Mouse (Mus musculus) cerebellum, adult 11 months (tissue): ENCODE measurements around the gene Olfr1417.

Experiments
- DNase-seq: peaks from one replicate; pipeline ENCODE4 v3.0.0; 2022

Gene Olfr1417

DNA sequence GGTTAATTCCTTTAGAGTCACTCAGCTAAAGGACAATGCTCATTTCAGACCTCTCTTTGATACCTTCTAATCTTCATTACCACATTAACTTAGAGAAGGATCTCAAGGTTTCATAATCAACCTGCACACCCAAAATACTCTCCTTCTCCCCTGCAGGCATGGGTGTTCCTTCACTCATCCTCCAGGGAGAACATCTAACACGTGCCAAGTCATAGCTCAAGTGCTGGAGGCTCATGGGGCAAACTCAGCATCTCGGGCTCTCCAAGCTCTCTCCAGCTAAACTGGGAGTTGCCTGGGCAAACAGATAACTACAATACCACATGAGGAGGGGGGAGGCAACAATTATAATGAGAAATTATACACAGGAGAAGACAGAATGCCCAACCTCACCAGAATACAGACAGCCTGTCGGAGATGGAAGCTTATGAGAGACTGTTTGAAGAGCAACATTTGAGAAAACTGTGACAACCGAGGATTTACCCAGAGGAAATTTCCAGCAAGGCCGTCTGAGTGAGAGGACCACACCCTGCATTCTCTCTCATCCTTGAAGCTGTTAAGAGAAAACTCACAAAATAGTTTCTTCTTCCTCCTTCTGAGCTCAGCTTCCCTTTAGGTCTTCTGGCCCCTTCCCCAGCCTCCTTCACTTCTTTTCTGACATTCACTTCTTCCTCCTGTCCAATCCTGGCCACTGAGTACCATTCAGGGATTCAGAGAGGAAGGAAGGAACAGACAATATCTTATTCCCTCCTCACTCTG lies 28.8 kb downstream of the Olfr1417 start:
- DNase-seq = no peak

DNA sequence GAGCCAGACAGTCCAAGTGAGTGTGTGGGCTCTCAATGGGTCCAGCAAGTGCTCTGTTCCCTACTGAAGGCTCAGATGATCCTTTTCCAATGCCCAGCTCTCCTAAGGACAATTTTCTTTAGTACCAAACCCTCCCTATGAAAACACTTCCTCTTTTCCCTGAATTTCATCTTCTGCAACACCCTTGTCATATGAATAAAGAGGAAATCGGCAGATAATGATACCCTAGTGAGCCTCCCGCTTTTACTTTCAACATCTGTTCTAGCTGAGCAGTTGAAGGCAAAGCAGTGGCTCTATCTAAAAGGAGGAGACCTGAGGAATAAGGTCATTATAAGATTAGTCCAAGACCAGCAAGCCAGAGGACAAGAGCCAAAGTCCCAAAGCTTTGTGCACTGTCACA lies 30.6 kb downstream of the Olfr1417 start:
- DNase-seq = no peak

DNA sequence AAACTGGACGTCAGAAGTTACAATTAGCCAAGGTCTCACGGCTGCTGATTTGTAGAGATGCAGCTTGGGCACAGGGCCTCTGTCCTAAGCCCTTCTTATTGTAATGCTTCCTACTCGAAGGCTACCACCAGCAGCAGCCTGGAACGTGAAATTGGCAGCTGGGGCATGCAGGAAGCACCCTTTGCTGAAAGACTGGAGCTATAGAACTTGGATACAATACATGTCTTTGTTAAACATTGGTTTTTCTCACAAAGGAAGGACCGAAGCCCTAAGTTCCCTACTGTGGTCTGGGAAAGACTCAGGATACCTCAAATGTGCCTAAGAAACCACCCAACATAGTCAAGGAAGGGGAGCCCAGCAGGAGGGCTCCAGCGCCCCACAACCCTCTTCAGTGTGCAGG lies 31.2 kb downstream of the Olfr1417 start:
- DNase-seq = no peak

DNA sequence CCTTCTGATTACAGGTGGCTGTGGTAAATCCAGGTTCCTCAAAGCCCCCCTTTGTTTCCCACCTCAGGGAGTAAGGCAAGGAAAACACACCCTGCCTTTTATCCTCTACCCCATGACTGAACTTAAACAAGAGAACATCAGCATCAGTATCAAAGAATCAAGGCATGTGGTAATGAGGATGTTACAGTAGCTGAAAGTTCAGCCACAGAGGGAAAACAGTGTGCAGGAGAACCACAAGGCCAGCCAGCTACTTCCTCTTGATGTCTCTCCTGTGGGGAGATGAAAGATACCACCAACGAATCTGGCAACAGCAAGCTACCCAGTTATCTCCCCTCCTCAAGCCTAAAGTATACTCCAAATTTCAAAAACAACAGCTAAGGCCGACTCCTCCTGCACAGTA lies 31.8 kb downstream of the Olfr1417 start:
- no peak for DNase-seq

DNA sequence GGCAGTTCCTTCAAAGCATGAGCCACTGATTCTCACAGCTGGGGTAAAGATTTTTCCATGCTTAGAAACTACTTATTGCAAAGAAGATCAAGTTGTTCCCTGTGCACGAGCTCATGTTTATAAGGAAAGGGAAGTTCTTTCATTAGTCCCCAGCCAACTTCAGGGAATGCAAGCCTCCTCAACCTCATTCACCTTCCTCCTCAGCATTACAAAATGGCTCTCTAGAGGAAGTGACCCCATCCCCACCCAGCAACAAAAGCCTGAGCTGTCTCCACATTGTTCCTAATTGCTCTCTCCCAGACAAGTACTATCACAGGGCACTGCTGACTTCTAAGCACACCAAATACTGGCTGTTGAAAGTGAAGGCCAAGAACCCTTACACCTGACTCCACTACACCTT lies 34.6 kb downstream of the Olfr1417 start:
- DNase-seq = no peak

DNA sequence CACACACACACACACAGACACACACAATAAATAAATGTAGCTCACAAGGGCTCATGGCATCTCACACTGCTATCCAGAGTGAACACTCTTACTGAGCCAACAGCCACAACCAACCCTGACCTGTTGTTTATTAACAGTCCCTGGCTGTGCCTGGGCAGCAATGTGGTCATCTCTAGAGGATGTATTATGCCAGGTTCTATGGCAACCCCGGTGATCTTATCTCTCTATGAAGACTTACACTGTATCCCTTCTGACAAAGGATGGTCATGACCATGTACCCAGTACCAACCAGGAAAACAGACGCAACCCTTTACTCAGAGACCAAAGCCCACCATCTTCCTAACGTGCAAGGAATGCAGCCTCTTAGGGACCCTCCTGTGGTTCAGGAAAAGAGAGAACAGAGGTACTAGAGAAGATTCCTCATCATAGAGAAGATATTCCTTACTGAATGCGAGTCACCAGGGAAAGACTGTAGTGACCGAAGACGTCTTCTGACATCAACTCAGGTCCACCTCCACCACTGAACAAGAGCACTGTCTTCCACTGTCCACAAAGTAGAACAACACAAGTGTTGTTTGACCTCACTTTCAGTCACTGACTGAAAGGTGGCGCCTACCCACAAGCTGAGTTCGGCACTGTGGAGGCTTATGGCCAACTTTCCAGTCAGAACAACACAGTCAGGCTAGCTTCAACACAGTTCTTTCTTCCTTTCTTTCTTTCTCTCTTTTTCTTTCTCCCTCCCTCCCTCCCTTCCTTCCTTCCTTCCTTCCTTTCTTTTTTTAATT lies 38.3 kb downstream of the Olfr1417 start:
- no peak for DNase-seq

DNA sequence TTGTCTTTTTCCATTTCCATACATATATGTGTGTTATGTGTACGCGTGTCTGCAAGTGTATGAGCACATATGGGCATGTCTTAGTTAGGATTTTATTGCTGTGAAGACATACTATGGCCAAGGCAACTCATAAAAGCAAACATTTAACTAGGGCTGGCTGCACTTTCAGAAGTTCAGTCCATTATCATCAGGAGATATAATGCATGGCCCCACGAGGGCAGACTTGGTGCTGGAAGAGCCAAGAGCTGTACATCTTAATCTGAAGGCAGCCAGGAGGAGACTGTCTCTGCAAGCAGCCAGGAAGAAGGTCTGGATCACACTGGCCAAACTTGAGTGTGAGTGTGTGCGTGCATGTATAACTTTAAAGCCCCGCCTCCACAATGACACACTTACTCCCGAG lies 44.6 kb downstream of the Olfr1417 start:
- DNase-seq = no peak

DNA sequence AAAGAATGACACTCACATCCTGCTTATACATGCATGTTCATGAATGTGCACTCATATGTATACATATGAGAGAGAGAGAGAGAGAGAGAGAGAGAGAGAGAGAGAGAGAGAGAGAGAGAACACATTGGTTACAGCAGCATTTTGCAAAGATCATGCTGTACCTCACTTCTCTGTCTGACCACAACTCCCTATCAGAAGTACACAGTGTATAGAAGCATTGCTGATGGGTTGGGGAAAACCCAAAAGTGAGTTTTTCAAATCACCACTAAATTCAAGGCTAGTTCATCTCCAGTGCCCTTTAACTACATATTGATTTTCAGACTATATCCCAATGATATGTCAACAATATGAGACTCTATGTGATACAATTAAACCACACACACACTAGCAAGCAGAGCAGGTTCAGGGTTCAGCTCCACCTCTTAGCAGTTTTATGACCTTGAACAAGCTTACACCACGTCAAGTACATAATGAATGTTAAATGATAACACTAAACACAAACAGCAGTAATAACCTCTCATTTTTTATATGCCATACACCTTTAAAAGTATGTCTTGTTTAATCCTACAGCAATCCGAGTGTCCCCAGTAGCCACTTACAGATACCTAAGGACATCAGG lies 45.2 kb downstream of the Olfr1417 start:
- DNase-seq = no peak

DNA sequence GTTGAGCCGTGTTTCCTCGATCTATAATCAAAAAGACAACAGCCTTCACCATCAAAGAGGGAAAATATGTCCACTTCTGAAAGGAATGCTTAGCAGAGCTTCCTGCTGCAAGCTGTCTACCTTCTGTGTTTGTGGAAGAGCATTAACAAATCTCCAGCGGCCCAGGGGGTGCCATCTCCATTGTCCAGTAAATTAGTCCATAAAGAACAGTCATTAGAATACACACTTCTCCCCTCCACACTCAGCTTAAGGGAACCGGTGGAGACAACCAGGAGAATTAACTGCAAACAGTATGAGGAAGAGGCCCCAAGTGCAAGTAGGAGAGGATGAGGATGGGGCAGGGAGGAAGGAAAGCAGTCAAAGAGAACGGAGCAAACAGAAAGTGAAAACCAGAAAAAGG lies 47.2 kb downstream of the Olfr1417 start:
- DNase-seq = no peak

DNA sequence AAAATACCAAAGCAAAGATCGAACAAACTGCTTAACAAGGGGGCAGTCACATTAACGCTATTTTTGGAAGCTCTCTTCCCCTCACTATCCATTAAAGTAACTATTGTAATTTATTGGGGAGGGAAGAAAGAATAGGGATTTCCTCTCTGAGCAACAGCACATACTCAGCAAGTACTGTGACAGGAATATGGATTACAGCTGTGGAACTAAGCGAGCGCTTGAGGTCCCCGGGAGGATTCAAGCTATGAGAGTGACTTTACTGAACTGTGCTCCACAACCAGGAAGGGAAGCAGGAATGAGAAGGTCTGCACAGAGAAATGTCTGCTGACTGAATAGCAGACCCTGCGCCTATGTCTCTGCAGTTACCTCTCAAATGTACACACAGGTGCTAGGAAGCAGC lies 50.1 kb downstream of the Olfr1417 start:
- DNase-seq = no peak

DNA sequence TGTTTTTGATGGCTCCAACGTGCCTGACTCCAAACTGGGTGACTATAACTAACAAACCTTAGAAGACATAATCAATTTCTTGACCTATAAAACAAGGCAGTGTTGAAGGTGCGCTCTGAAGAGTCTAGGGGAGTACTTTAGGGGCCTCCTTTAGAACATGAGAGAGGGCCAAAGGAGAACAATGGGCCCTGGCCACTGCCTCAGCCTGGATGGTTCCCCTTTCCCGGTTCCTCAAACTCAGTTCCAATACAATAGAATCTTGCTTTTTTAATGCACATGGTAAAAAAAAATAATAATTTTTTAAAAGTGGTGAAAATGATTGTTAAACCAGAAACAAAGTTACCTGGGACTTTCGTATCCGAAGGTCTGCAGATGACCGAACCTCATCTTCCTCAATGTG lies 51.2 kb downstream of the Olfr1417 start:
- DNase-seq = no peak

DNA sequence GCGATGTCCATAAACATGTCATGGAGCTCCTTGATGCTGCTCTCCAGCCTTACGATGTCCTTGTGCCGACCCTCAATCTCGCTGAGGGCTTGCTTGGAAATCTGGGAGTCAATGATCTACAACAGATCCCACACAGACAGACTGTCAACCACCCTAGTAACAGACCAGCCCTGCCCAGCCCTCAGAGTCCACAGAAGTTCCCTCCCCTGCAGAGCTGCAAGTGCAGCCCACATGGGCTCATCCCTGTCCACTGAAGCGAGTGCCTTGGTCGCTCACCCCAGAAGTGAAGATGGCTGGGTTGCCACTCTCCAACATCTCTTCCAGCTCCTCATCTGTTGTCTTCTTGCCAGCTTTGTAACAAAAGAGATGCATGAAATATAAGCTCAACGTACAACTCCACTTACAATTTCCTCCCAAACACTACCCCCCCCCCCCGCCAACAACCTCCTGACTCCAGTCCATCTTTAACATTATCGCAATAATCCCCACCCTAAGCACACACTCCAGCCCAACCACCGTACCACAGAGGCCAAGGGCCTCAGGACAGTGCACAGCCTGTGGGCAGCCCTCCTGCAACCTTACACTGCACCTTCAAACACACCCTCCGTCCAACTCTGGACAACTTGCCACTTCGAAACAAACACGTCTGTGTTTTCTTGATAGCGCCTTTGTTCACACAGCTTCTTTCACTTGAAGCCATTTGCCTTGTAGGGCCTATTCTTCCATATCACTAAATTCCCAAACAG lies 53.4 kb downstream of the Olfr1417 start:
- no peak for DNase-seq

DNA sequence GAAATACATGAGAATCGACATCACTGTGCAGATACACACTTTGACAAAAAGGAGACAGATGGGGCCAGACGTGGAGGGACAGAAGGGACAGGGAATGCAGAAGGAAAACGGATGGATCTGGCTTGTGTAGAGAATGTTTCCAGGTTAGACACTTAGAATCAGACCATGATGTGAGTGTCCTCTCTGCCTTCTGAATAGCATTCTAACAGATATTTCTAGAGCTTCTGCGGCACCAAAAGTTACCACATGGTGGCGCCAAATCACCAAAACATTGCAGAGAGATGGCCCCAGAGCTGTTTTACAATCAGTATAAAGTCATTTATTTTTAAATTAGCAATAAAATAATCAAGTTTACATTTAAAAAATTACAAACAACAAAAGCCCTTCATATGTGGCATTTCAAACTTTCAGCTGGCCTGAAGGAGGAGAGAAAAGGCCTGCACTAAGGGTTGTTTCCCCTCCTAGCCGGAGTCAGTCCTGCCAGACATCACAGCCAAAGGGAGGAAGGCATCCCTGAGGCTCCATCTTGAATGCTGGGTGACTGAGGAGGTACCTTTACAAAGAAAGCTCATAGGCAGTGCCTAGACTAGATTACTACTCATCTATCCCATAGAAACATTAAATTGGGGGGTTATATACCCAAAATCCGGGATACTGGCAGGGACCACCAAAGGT lies 61.7 kb downstream of the Olfr1417 start:
- peak; percentile 47 for DNase-seq
